Mouse (Mus musculus) neural tube, embryonic 13.5 days (tissue): ENCODE data around the gene Gmds. TPM values are rescaled to one million over a fixed set of nuclear protein-coding genes. Genes with fewer than 3 reads are reported as not detected.

ENCODE experiments used
- ATAC-seq: fragments of 200-750 bp; cut with Nextera tagmentation; 2 replicates; pipeline ENCODE4 v1.8.0; 2017; ENCODE audit warnings: low read depth, mild to moderate bottlenecking, moderate TSS enrichment, moderate library complexity
- H3K27ac ChIP-seq: fragments of 300-500 bp; sonication (generic); replicated peaks from 2 replicates; pipeline ENCODE4 v1.5.1; 2015; ENCODE audit warnings: moderate library complexity, mild to moderate bottlenecking, inconsistent platforms
- H3K27me3 ChIP-seq: fragments of 300-500 bp; sonication (generic); 2 replicates; pipeline ENCODE4 v1.6.1; 2015; ENCODE audit warnings: mild to moderate bottlenecking, inconsistent platforms
- H3K36me3 ChIP-seq: fragments of 300-500 bp; sonication (generic); 2 replicates; pipeline ENCODE4 v1.6.1; 2015; ENCODE audit warnings: mild to moderate bottlenecking, inconsistent platforms
- H3K4me1 ChIP-seq: fragments of 300-500 bp; sonication (generic); replicated peaks from 2 replicates; pipeline ENCODE4 v1.6.1; 2015; ENCODE audit warnings: inconsistent platforms
- H3K4me2 ChIP-seq: fragments of 300-500 bp; sonication (generic); 2 replicates; pipeline ENCODE4 v1.6.1; 2015; ENCODE audit warnings: inconsistent platforms, mild to moderate bottlenecking, moderate library complexity
- H3K4me3 ChIP-seq: fragments of 300-500 bp; sonication (generic); 2 replicates; pipeline ENCODE4 v1.5.1; 2015; ENCODE audit warnings: mild to moderate bottlenecking, inconsistent platforms
- H3K9ac ChIP-seq: fragments of 300-500 bp; sonication (generic); 2 replicates; pipeline ENCODE4 v1.6.1; 2015; ENCODE audit warnings: moderate library complexity, mild to moderate bottlenecking, inconsistent platforms
- H3K9me3 ChIP-seq: fragments of 300-500 bp; sonication (generic); 2 replicates; pipeline ENCODE4 v1.6.1; 2016; ENCODE audit warnings: inconsistent platforms
- WGBS: fragments of 180-500 bp; shearing (Covaris S2); methylation state at CpG from one replicate; pipeline ENCODE4 v1.1.7; 2015; 5-methylcytosine and 5-hydroxymethylcytosine counted together
- polyA plus RNA-seq: library from polyadenylated mRNA; unstranded; fragments of >200 nt; fragmentation: Nextera tagmentation; extraction: Ambion mirVana; gene quantifications from 2 replicates; pipeline ENCODE4 v1.2.1, GENCODE M21; 2015

The Gmds gene
- polyA plus RNA-seq, 1 experiment from 2014 or later: 37.1 TPM

- WGBS: 51% methylated on average over 2 of the region's 2 CpGs
- Histone ChIP-seq H3K36me3 (no peaks in the 10 kb centered on the region), H3K4me2 (no peak overlapping the region), H3K9ac (no peak overlapping the region), H3K9me3 (no peaks in the 10 kb centered on the region), H3K4me1 (peaks cover 9% of the 10 kb centered on the region), H3K27ac (no peak overlapping the region), H3K4me3 (no peak overlapping the region), H3K27me3 (no peaks in the 10 kb centered on the region)
- no peak for ATAC-seq
These were observed 427.2 kb downstream of the Gmds start for GRCm38 (mm10) chr13:31911362-31911761.

DNA sequence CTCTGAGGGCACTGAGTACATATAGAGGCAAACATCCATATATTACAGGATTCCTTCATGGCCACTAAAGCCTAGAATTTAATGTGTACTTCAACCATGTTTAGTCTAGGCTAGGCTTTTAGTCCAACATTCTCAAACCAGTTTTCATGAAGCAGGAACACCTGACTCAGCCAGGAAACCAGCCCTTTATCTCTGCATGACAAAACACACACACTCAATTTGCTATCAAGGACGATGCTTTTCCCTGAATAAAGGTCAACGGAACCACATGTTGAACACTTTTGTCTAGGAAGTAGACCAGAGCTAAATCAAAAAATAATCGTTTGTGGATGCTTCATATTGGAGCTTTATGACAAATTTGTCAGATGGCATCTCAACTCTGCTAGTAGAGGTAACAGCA lies 429.5 kb downstream of the Gmds start:
- no peak for ATAC-seq
- no peaks in the 10 kb centered on the region for H3K9me3 ChIP-seq
- H3K4me1 ChIP-seq: peaks cover 9% of the 10 kb centered on the region
- H3K4me2 ChIP-seq: no peak overlapping the region
- H3K4me3 ChIP-seq: no peak overlapping the region
- no peaks in the 10 kb centered on the region for H3K27me3 ChIP-seq
- H3K9ac ChIP-seq: no peak overlapping the region
- no peaks in the 10 kb centered on the region for H3K36me3 ChIP-seq
- no peak overlapping the region for H3K27ac ChIP-seq
- WGBS: 91% methylated on average over 3 of the region's 3 CpGs

- no peaks in the 10 kb centered on the region for H3K27me3 ChIP-seq
- H3K4me1 ChIP-seq: peaks cover 3% of the 10 kb centered on the region
- H3K9ac ChIP-seq: no peak overlapping the region
- no peaks in the 10 kb centered on the region for H3K36me3 ChIP-seq
- H3K4me3 ChIP-seq: no peak overlapping the region
- no peak overlapping the region for H3K27ac ChIP-seq
- H3K4me2 ChIP-seq: no peak overlapping the region
- no peaks in the 10 kb centered on the region for H3K9me3 ChIP-seq
- 67% methylated on average over 1 of the region's 1 CpGs for WGBS
- no peak for ATAC-seq
These were observed 432.0 kb downstream of the Gmds start for GRCm38 (mm10) chr13:31906514-31906913.

DNA sequence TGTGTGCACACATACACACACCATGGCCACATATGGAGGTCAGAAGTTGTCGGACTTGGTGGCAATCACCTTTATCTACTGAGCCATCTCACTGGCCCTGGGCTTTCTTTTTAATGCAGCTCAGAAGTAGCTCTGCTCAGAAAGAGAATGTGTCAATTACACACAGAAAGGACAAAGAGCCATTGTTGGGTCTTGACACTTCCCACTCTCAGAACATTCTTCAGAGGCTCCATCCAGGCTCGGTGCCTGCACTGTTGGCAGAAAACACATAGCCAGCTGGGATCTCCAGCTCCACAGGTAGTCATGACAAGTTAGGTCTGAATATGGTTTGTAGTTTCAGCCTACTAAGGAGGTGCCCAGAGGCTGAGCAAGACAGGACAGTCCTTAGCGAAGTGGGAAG lies 438.3 kb downstream of the Gmds start:
- no peaks in the 10 kb centered on the region for H3K36me3 ChIP-seq
- H3K9me3 ChIP-seq: no peaks in the 10 kb centered on the region
- ATAC-seq: no peak
- 63% methylated on average over 3 of the region's 3 CpGs for WGBS
- no peak overlapping the region for H3K27ac ChIP-seq
- H3K9ac ChIP-seq: no peak overlapping the region
- no peak overlapping the region for H3K4me2 ChIP-seq
- no peak overlapping the region for H3K4me3 ChIP-seq
- no peaks in the 10 kb centered on the region for H3K27me3 ChIP-seq
- no peaks in the 10 kb centered on the region for H3K4me1 ChIP-seq

DNA sequence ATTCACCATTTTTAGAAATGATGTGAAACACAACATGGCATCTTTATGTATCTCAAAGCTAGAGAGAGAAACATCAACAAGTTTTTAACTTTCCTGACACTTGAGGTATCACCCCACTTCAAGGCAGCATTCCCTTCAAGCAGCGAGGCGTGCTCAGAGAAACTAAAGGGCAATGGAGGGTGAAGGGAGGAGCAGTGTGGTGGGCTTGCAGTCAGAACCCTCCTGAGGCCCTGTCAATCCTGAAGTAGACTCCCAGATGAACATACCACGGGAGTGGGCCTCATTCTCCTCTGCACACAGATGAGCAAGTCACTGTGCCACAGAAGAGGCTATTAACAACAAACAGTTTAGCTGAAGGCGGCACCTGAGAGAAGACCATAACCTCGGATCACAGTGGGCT lies 439.1 kb downstream of the Gmds start:
- no peaks in the 10 kb centered on the region for H3K27me3 ChIP-seq
- no peak overlapping the region for H3K4me3 ChIP-seq
- WGBS: 79% methylated on average over 5 of the region's 5 CpGs
- no peaks in the 10 kb centered on the region for H3K4me1 ChIP-seq
- H3K9me3 ChIP-seq: no peaks in the 10 kb centered on the region
- no peaks in the 10 kb centered on the region for H3K36me3 ChIP-seq
- no peak overlapping the region for H3K27ac ChIP-seq
- no peak for ATAC-seq
- no peak overlapping the region for H3K4me2 ChIP-seq
- H3K9ac ChIP-seq: no peak overlapping the region

DNA sequence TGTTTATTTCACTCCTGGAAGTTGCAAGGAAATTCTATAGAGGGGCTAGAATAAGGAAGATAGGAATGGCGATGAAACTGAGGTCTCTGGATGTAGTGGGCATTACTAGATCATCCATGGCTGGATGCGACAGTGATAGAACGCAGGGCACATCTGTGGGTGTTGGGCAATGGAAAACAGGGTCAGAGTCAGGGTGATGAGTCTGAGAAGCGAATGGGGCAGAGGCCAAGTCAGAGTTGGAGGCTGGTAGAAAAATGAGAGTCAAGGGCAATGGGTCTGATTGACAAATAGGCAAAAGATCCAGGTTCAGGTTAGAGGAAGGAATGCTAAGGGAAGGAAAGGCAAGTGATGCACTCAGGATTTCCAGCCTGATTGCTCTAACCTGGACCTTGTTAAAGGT lies 441.0 kb downstream of the Gmds start:
- Histone ChIP-seq H3K27ac (no peak overlapping the region), H3K4me3 (no peak overlapping the region), H3K36me3 (no peaks in the 10 kb centered on the region), H3K4me1 (no peaks in the 10 kb centered on the region), H3K4me2 (no peak overlapping the region), H3K9me3 (no peaks in the 10 kb centered on the region), H3K9ac (no peak overlapping the region), H3K27me3 (no peaks in the 10 kb centered on the region)
- no peak for ATAC-seq
- WGBS: 93% methylated on average over 4 of the region's 4 CpGs

DNA sequence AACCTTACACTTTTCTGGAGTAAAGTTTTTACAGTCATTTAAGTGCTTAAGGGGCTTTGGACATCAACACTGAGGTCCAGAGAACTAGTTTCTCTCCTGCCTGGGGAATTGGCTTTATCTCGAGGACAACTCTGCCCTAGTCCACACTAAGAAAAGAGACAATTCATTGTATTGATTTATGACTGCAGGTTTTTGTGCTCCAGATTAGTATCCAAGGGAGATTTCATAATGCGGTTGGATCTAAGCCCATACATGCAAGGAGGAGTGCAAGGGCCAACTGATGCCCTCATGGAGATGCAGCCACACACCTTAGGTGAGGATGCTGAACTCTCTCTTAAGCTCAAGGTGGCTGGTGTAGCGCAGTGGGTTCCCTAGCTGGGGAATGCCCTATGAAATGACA lies 444.0 kb downstream of the Gmds start:
- Histone ChIP-seq H3K36me3 (no peaks in the 10 kb centered on the region), H3K4me1 (no peaks in the 10 kb centered on the region), H3K9me3 (peaks cover 5% of the 10 kb centered on the region; the same call in 1 of the 2 replicates), H3K9ac (no peak overlapping the region), H3K4me2 (no peak overlapping the region), H3K27ac (no peak overlapping the region), H3K4me3 (no peak overlapping the region), H3K27me3 (no peaks in the 10 kb centered on the region)
- 71% methylated on average over 3 of the region's 3 CpGs for WGBS
- ATAC-seq: no peak

GRCm38 (mm10) chr13:31892913-31893514 lies 445.5 kb downstream of the Gmds start:
- no peaks in the 10 kb centered on the region for H3K4me1 ChIP-seq
- no peak overlapping the region for H3K4me2 ChIP-seq
- no peak overlapping the region for H3K9ac ChIP-seq
- no peak for ATAC-seq
- H3K36me3 ChIP-seq: no peaks in the 10 kb centered on the region
- H3K9me3 ChIP-seq: peaks cover 5% of the 10 kb centered on the region; the same call in 1 of the 2 replicates
- 73% methylated on average over 2 of the region's 2 CpGs for WGBS
- H3K27ac ChIP-seq: no peak overlapping the region
- no peak overlapping the region for H3K4me3 ChIP-seq
- no peaks in the 10 kb centered on the region for H3K27me3 ChIP-seq

DNA sequence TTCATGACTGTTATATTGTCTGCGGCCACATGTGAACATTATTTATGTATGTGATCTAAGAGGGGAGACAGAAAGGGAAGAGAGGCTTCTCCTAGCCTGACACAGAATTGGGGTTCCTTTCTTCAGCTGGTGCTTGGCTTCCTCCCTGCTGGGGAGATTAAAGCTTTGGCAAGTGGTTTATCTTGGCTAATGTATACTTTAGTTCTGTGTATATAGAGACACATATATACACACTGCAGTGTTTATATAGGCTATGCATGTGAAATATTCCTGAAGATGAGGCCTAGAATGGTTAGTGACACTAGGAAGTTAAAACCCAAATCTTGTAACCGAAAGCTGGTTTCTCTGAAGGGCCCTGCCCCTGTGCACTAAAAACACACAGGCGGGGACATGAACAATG lies 450.0 kb downstream of the Gmds start:
- Histone ChIP-seq H3K27ac (no peak overlapping the region), H3K9me3 (peaks cover 5% of the 10 kb centered on the region; the same call in 1 of the 2 replicates), H3K9ac (no peak overlapping the region), H3K4me1 (no peaks in the 10 kb centered on the region), H3K4me2 (no peak overlapping the region), H3K4me3 (no peak overlapping the region), H3K36me3 (no peaks in the 10 kb centered on the region), H3K27me3 (no peaks in the 10 kb centered on the region)
- WGBS: 82% methylated on average over 3 of the region's 3 CpGs
- no peak for ATAC-seq

DNA sequence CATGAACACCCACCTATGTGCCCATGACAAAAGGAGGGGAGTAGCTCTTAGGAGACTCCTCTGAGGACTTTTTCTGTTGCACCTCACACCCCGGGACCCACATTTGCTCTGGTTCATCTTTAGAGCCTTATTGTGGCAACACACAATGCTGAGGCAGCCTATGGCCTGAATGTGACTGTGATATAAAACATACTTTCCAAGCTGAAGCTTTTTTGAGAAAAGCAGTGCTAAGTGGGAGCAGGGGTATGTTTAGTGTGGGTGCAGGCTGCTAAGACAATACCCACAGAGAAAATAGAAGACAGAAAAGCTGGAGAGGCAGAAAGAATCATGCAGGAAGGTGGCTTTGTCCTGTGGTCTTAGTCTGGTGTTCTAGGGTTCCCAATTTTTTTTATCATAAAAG lies 452.8 kb downstream of the Gmds start:
- Histone ChIP-seq H3K4me3 (no peak overlapping the region), H3K9me3 (no peaks in the 10 kb centered on the region), H3K4me1 (no peaks in the 10 kb centered on the region), H3K4me2 (no peak overlapping the region), H3K27ac (no peak overlapping the region), H3K9ac (no peak overlapping the region), H3K36me3 (no peaks in the 10 kb centered on the region), H3K27me3 (no peaks in the 10 kb centered on the region)
- no peak for ATAC-seq
- WGBS: 93% methylated on average over 1 of the region's 1 CpGs

GRCm38 (mm10) chr13:31878805-31879477 lies 459.6 kb downstream of the Gmds start:
- Histone ChIP-seq H3K27ac (no peak overlapping the region), H3K4me2 (no peak overlapping the region), H3K4me1 (no peaks in the 10 kb centered on the region), H3K4me3 (no peak overlapping the region), H3K9me3 (no peaks in the 10 kb centered on the region), H3K27me3 (no peaks in the 10 kb centered on the region), H3K9ac (no peak overlapping the region), H3K36me3 (no peaks in the 10 kb centered on the region)
- no peak for ATAC-seq
- WGBS: 84% methylated on average over 8 of the region's 8 CpGs

DNA sequence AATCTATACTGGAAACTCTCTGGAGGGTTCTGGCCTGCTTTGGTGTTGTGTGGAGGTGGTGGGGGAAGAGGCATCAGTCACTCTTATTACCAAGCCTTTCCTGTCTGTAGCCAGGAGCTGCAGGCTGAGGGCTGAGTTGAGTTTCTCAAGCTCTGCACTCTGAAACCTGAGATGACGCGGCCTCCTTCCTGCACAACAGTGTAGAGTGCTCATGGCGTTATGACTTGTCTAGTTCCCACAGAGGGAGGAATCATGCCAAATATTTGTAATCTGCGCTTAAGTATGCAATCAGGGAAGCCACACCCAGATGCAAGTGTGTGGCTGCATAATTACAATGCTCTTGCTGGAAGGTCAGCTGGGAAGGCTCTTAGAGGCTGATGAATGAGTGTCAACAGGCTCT lies 461.5 kb downstream of the Gmds start:
- no peaks in the 10 kb centered on the region for H3K36me3 ChIP-seq
- no peak overlapping the region for H3K4me2 ChIP-seq
- H3K27me3 ChIP-seq: no peaks in the 10 kb centered on the region
- no peak overlapping the region for H3K4me3 ChIP-seq
- ATAC-seq: no peak
- 72% methylated on average over 4 of the region's 4 CpGs for WGBS
- no peak overlapping the region for H3K27ac ChIP-seq
- H3K4me1 ChIP-seq: no peaks in the 10 kb centered on the region
- H3K9ac ChIP-seq: no peak overlapping the region
- H3K9me3 ChIP-seq: no peaks in the 10 kb centered on the region

- Histone ChIP-seq H3K9me3 (no peaks in the 10 kb centered on the region), H3K4me2 (no peak overlapping the region), H3K36me3 (no peaks in the 10 kb centered on the region), H3K4me3 (no peak overlapping the region), H3K27ac (no peak overlapping the region), H3K27me3 (no peaks in the 10 kb centered on the region), H3K9ac (no peak overlapping the region), H3K4me1 (no peaks in the 10 kb centered on the region)
- 81% methylated on average over 3 of the region's 3 CpGs for WGBS
- ATAC-seq: no peak
These were observed 464.1 kb downstream of the Gmds start for GRCm38 (mm10) chr13:31874427-31874826.
